Mouse (Mus musculus) liver, embryonic 13.5 days (tissue): Measurements from ENCODE around the gene Tmed2. TPM values are rescaled to one million over a fixed set of nuclear protein-coding genes. Genes with fewer than 3 reads are reported as not detected.
"Not testable (repeated sequence)": the region's sequence is repeated elsewhere in the genome, so short reads cannot be mapped to it uniquely, and the experiment has no call there.

Source experiments
- ATAC-seq: fragments of 200-750 bp; cut with Nextera tagmentation; 2 replicates; pipeline ENCODE4 v1.8.0; 2017; ENCODE audit warnings: low read depth, mild to moderate bottlenecking, moderate number of reproducible peaks, moderate library complexity
- DNase-seq: peaks from one replicate; pipeline ENCODE4 v3.0.0; 2022
- H3K27ac ChIP-seq: fragments of 300-500 bp; sonication (generic); 2 replicates; pipeline ENCODE4 v1.5.1; 2015; ENCODE audit warnings: moderate library complexity, mild to moderate bottlenecking, inconsistent platforms
- H3K27me3 ChIP-seq: fragments of 300-500 bp; sonication (generic); 2 replicates; pipeline ENCODE4 v1.6.1; 2015; ENCODE audit warnings: mild to moderate bottlenecking, inconsistent platforms
- H3K36me3 ChIP-seq: fragments of 300-500 bp; sonication (generic); 2 replicates; pipeline ENCODE4 v1.6.1; 2015; ENCODE audit warnings: mild to moderate bottlenecking, inconsistent platforms
- H3K4me1 ChIP-seq: fragments of 300-500 bp; sonication (generic); replicated peaks from 2 replicates; pipeline ENCODE4 v1.6.1; 2015; ENCODE audit warnings: inconsistent platforms
- H3K4me2 ChIP-seq: fragments of 300-500 bp; sonication (generic); 2 replicates; pipeline ENCODE4 v1.6.1; 2015; ENCODE audit warnings: inconsistent platforms, mild to moderate bottlenecking, moderate library complexity
- H3K4me3 ChIP-seq: fragments of 300-500 bp; sonication (generic); replicated peaks from 2 replicates; pipeline ENCODE4 v1.5.1; 2015; ENCODE audit warnings: mild to moderate bottlenecking, inconsistent platforms
- H3K9ac ChIP-seq: fragments of 300-500 bp; sonication (generic); 2 replicates; pipeline ENCODE4 v1.6.1; 2015; ENCODE audit warnings: mild to moderate bottlenecking, inconsistent platforms
- H3K9me3 ChIP-seq: fragments of 300-500 bp; sonication (generic); replicated peaks from 2 replicates; pipeline ENCODE4 v1.6.1; 2016; ENCODE audit warnings: inconsistent platforms
- WGBS: fragments of 180-500 bp; shearing (Covaris S2); methylation state at CpG from one replicate; pipeline ENCODE4 v1.1.7; 2015; ENCODE audit not compliant: insufficient replicate concordance; 5-methylcytosine and 5-hydroxymethylcytosine counted together
- polyA plus RNA-seq: library from polyadenylated mRNA; unstranded; fragments of >200 nt; fragmentation: Nextera tagmentation; extraction: Ambion mirVana; gene quantifications from 2 replicates; pipeline ENCODE4 v1.2.1, GENCODE M21; 2015

Tmed2 gene
- polyA plus RNA-seq, 1 experiment from 2014 or later, result 366 TPM

GRCm38 (mm10) chr5:124578633-124579317 lies 38.3 kb downstream of the Tmed2 start, which contains the start of the genes Eif2b1 and Gtf2h3:
Gene Eif2b1 (minus strand): TSS chr5:124579131.
Gene Gtf2h3 (plus strand): TSS chr5:124579140.
- no peak within 1 kb of the TSS; the same call in 1 of the 2 replicates for H3K27ac ChIP-seq
- peak; percentile 85 for ATAC-seq
- H3K9ac ChIP-seq, result peak within 1 kb of the TSS; percentile 75
- peaks cover 41% of the 10 kb centered on the region for H3K36me3 ChIP-seq
- H3K4me3 ChIP-seq, result peak within 1 kb of the TSS; percentile 76
- DNase-seq, result peak; percentile 84
- no peaks in the 10 kb centered on the region for H3K27me3 ChIP-seq
- H3K4me2 ChIP-seq, result peak within 1 kb of the TSS; percentile 86
- peaks cover 36% of the 10 kb centered on the region for H3K4me1 ChIP-seq
- under 1% methylated on average over 51 of the region's 51 CpGs for WGBS
- no peaks in the 10 kb centered on the region for H3K9me3 ChIP-seq

- peaks cover 34% of the 10 kb centered on the region for H3K36me3 ChIP-seq
- H3K4me3 ChIP-seq, result no peak overlapping the region
- no peaks in the 10 kb centered on the region for H3K27me3 ChIP-seq
- DNase-seq, result no peak
- no peak overlapping the region for H3K4me2 ChIP-seq
- no peak overlapping the region for H3K9ac ChIP-seq
- ATAC-seq, result no peak
- peaks cover 33% of the 10 kb centered on the region for H3K4me1 ChIP-seq
- no peak overlapping the region for H3K27ac ChIP-seq
- H3K9me3 ChIP-seq, result no peaks in the 10 kb centered on the region
- 57% methylated on average over 5 of the region's 5 CpGs for WGBS
Observed at GRCm38 (mm10) chr5:124582515-124582914, 42.0 kb downstream of the Tmed2 start.

GRCm38 (mm10) chr5:124592768-124593167 lies 52.3 kb downstream of the Tmed2 start:
- Histone ChIP-seq H3K36me3 (peaks cover 74% of the 10 kb centered on the region), H3K4me2 (no peak overlapping the region), H3K4me1 (no peaks in the 10 kb centered on the region), H3K4me3 (no peak overlapping the region), H3K9me3 (no peaks in the 10 kb centered on the region), H3K9ac (no peak overlapping the region), H3K27me3 (no peaks in the 10 kb centered on the region), H3K27ac (no peak overlapping the region)
- ATAC-seq (no peak), DNase-seq (no peak)
- 88% methylated on average over 3 of the region's 3 CpGs for WGBS

- H3K4me2 ChIP-seq, result peak overlapping the region; percentile 72
- no peaks in the 10 kb centered on the region for H3K9me3 ChIP-seq
- DNase-seq (peak; percentile 80), ATAC-seq (peak; percentile 92)
- H3K27me3 ChIP-seq, result no peaks in the 10 kb centered on the region
- WGBS, result 10% methylated on average over 30 of the region's 30 CpGs
- H3K9ac ChIP-seq, result peak overlapping the region; percentile 53
- peaks cover 15% of the 10 kb centered on the region for H3K4me1 ChIP-seq
- peaks cover 32% of the 10 kb centered on the region for H3K36me3 ChIP-seq
- H3K27ac ChIP-seq, result no peak overlapping the region
- H3K4me3 ChIP-seq, result peak overlapping the region; percentile 68
Observed at GRCm38 (mm10) chr5:124598224-124599174, 58.0 kb downstream of the Tmed2 start.

- not testable (repeated sequence) for H3K4me2 ChIP-seq, H3K9ac ChIP-seq, H3K27ac ChIP-seq, H3K27me3 ChIP-seq, DNase-seq, ATAC-seq, H3K4me3 ChIP-seq, H3K9me3 ChIP-seq
- Histone ChIP-seq H3K36me3 (peaks cover 20% of the 10 kb centered on the region), H3K4me1 (peaks cover 16% of the 10 kb centered on the region)
- 27% methylated on average over 8 of the region's 8 CpGs for WGBS
Observed at GRCm38 (mm10) chr5:124599726-124600125, 59.2 kb downstream of the Tmed2 start.

Other genes with a start within 250 kb of the Tmed2 start
- gene Mphosph9, start 212.7 kb upstream of the Tmed2 start, polyA plus RNA-seq, result 5.6 and 6.3 TPM in 2 replicates
- 7.0 and 7.7 TPM in 2 replicates for gene 2810006K23Rik, start 212.6 kb upstream of the Tmed2 start, polyA plus RNA-seq
- gene Cdk2ap1, start 177.6 kb upstream of the Tmed2 start, polyA plus RNA-seq, result 15.2 and 17.1 TPM in 2 replicates
- gene Sbno1, start 114.7 kb upstream of the Tmed2 start, polyA plus RNA-seq, result 50.7 and 64.9 TPM in 2 replicates
- gene Kmt5a, start 100.8 kb upstream of the Tmed2 start, polyA plus RNA-seq, result 45.4 and 58.4 TPM in 2 replicates
- 9.9 and 10.3 TPM in 2 replicates for gene Rilpl2, start 62.3 kb upstream of the Tmed2 start, polyA plus RNA-seq
- 14.6 and 15.0 TPM in 2 replicates for gene Snrnp35, start 57.6 kb upstream of the Tmed2 start, polyA plus RNA-seq
- 1.9 and 2.5 TPM in 2 replicates for gene Rilpl1, start 9.3 kb upstream of the Tmed2 start, polyA plus RNA-seq
- gene Ddx55, start 12.2 kb downstream of the Tmed2 start, polyA plus RNA-seq, result 9.4 and 11.0 TPM in 2 replicates
- gene Eif2b1, start 38.4 kb downstream of the Tmed2 start, polyA plus RNA-seq, result 69.8 and 80.8 TPM in 2 replicates
- 30.8 and 37.6 TPM in 2 replicates for gene Gtf2h3, start 38.4 kb downstream of the Tmed2 start, polyA plus RNA-seq
- gene Atp6v0a2, start 87.9 kb downstream of the Tmed2 start, polyA plus RNA-seq, result 17.9 and 21.8 TPM in 2 replicates
- not detected in 2 replicates for gene Dnah10, start 184.4 kb downstream of the Tmed2 start, polyA plus RNA-seq